Mouse (Mus musculus) neural tube, embryonic 11.5 days (tissue): ENCODE results near the gene Usf3. TPM values are rescaled to one million over a fixed set of nuclear protein-coding genes. Genes with fewer than 3 reads are reported as not detected.

Source experiments
- ATAC-seq: fragments of 200-750 bp; cut with Nextera tagmentation; 2 replicates; pipeline ENCODE4 v1.8.0; 2017; ENCODE audit warnings: moderate number of reproducible peaks, mild to moderate bottlenecking, moderate TSS enrichment, moderate library complexity; ENCODE audit not compliant: insufficient read depth, low FRiP score, low TSS enrichment
- DNase-seq: peaks from one replicate; pipeline ENCODE4 v3.0.0-alpha.2; 2015; ENCODE audit warnings: low spot score
- H3K27ac ChIP-seq: fragments of 300-500 bp; sonication (generic); 2 replicates; pipeline ENCODE4 v1.5.1; 2014; ENCODE audit warnings: low read depth, mild to moderate bottlenecking, low read length
- H3K27me3 ChIP-seq: fragments of 300-500 bp; sonication (generic); 2 replicates; pipeline ENCODE4 v1.6.1; 2014; ENCODE audit warnings: mild to moderate bottlenecking, low read length, mixed read lengths; ENCODE audit not compliant: control insufficient read depth, insufficient read depth
- H3K36me3 ChIP-seq: fragments of 300-500 bp; sonication (generic); 2 replicates; pipeline ENCODE4 v1.6.1; 2014; ENCODE audit warnings: mild to moderate bottlenecking, low read length, moderate library complexity, mixed read lengths; ENCODE audit not compliant: control insufficient read depth, insufficient read depth
- H3K4me1 ChIP-seq: fragments of 300-500 bp; sonication (generic); 2 replicates; pipeline ENCODE4 v1.6.1; 2014; ENCODE audit warnings: low read length, mixed read lengths; ENCODE audit not compliant: control insufficient read depth, insufficient read depth
- H3K4me2 ChIP-seq: fragments of 300-500 bp; sonication (generic); 2 replicates; pipeline ENCODE4 v1.6.1; 2014; ENCODE audit warnings: low read depth, mild to moderate bottlenecking, moderate library complexity
- H3K4me3 ChIP-seq: fragments of 300-500 bp; sonication (generic); 2 replicates; pipeline ENCODE4 v1.5.1; 2014; ENCODE audit warnings: low read depth, low read length
- H3K9ac ChIP-seq: fragments of 300-500 bp; sonication (generic); 2 replicates; pipeline ENCODE4 v1.6.1; 2014; ENCODE audit warnings: mild to moderate bottlenecking, low read length
- H3K9me3 ChIP-seq: fragments of 300-500 bp; sonication (generic); 2 replicates; pipeline ENCODE4 v1.6.1; 2016; ENCODE audit warnings: low read length; ENCODE audit not compliant: control insufficient read depth
- WGBS: fragments of 180-500 bp; shearing (Covaris S2); extraction: QIAGEN DNeasy Blood & Tissue Kit; methylation state at CpG from one replicate; pipeline ENCODE4 v1.1.7; 2014; 5-methylcytosine and 5-hydroxymethylcytosine counted together
- polyA plus RNA-seq: library from polyadenylated mRNA; unstranded; fragments of >200 nt; fragmentation: Nextera tagmentation; extraction: Ambion mirVana; gene quantifications from 2 replicates; pipeline ENCODE4 v1.2.1, GENCODE M21; 2014

The Usf3 gene
- polyA plus RNA-seq, 1 experiment from 2014 or later: 4.7 TPM

GRCm38 (mm10) chr16:44138377-44138978 lies 34.6 kb upstream of the Usf3 start:
- H3K9me3 ChIP-seq: no peaks in the 10 kb centered on the region
- WGBS: 2% methylated on average over 24 of the region's 24 CpGs
- H3K4me3 ChIP-seq: peak overlapping the region; percentile 69
- ATAC-seq: no peak; the same call in 1 of the 2 replicates
- H3K36me3 ChIP-seq: no peaks in the 10 kb centered on the region
- DNase-seq: peak; percentile 17
- no peaks in the 10 kb centered on the region for H3K27me3 ChIP-seq
- peaks cover 7% of the 10 kb centered on the region; the same call in 1 of the 2 replicates for H3K4me1 ChIP-seq
- peak overlapping the region; percentile 95; the same call in 1 of the 2 replicates for H3K27ac ChIP-seq
- H3K9ac ChIP-seq: peak overlapping the region; percentile 87
- H3K4me2 ChIP-seq: peak overlapping the region; percentile 92

GRCm38 (mm10) chr16:44138979-44139535 lies 34.0 kb upstream of the Usf3 start:
- DNase-seq (peak; percentile 88), ATAC-seq (peak; percentile 90)
- peak overlapping the region; percentile 92 for H3K4me2 ChIP-seq
- under 1% methylated on average over 25 of the region's 25 CpGs for WGBS
- no peaks in the 10 kb centered on the region for H3K27me3 ChIP-seq
- peak overlapping the region; percentile 69 for H3K4me3 ChIP-seq
- H3K36me3 ChIP-seq: no peaks in the 10 kb centered on the region
- H3K4me1 ChIP-seq: peaks cover 7% of the 10 kb centered on the region; the same call in 1 of the 2 replicates
- H3K9ac ChIP-seq: peak overlapping the region; percentile 87
- no peaks in the 10 kb centered on the region for H3K9me3 ChIP-seq
- peak overlapping the region; percentile 95 for H3K27ac ChIP-seq

DNA sequence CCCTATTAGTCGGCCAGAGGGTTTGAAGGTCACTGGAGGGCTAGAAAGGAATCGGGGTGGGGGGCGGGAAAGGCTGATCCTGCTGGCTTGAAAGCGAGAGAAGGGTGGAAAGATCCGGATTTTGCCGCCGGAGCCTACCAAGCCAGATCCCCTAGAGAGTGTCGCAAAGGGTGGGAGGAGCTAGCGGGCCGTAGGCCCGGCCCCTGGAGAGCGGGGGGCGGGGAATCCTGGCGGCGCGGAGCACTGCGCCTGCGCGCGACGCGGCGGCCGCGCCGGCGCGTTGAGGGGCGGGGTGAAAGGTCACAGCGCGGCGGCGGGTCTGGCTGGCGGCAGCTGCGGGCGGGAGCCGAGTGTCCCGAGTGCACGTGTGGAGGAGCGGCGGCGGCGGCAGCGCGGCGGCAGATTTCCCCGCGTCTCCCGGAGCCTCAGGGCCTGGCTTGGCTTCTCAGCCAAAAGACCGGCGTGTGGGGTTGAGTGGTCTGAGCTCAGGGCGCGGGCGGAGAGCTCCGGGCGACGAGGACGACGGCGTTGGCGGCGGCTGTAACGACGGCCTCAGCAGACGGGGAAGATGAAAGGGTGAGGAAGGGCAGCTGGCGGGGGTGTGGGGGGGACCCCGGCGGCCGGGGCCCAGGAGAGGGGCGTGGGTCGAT lies 33.4 kb upstream of the Usf3 start, which contains the start of the genes Atp6v1a and Naa50:
Gene Atp6v1a (minus strand): TSS at position 170 of the 650 bp plus-strand sequence.
Gene Naa50 (plus strand): TSS at position 295 of the 650 bp plus-strand sequence.
- H3K9me3 ChIP-seq: no peaks in the 10 kb centered on the region
- H3K36me3 ChIP-seq: no peaks in the 10 kb centered on the region
- H3K4me3 ChIP-seq: peak within 1 kb of the TSS; percentile 69
- peak within 1 kb of the TSS; percentile 92 for H3K4me2 ChIP-seq
- peak; percentile 84 for ATAC-seq
- peaks cover 7% of the 10 kb centered on the region; the same call in 1 of the 2 replicates for H3K4me1 ChIP-seq
- peak within 1 kb of the TSS; percentile 95 for H3K27ac ChIP-seq
- DNase-seq: peak; percentile 96
- no peaks in the 10 kb centered on the region for H3K27me3 ChIP-seq
- H3K9ac ChIP-seq: peak within 1 kb of the TSS; percentile 87
- under 1% methylated on average over 67 of the region's 71 CpGs for WGBS

GRCm38 (mm10) chr16:44140186-44140787 lies 32.8 kb upstream of the Usf3 start:
- Histone ChIP-seq H3K9me3 (no peaks in the 10 kb centered on the region), H3K4me1 (peaks cover 7% of the 10 kb centered on the region; the same call in 1 of the 2 replicates), H3K4me2 (peak overlapping the region; percentile 51), H3K27me3 (no peaks in the 10 kb centered on the region), H3K27ac (peak overlapping the region; percentile 95), H3K4me3 (peak overlapping the region; percentile 69), H3K9ac (peak overlapping the region; percentile 87), H3K36me3 (no peaks in the 10 kb centered on the region)
- DNase-seq (peak; percentile 74), ATAC-seq (peak; percentile 43)
- WGBS: under 1% methylated on average over 43 of the region's 44 CpGs

- Histone ChIP-seq H3K9me3 (no peaks in the 10 kb centered on the region), H3K4me2 (peak overlapping the region; percentile 51; the same call in 1 of the 2 replicates), H3K4me1 (peaks cover 7% of the 10 kb centered on the region; the same call in 1 of the 2 replicates), H3K27me3 (no peaks in the 10 kb centered on the region), H3K27ac (no peak overlapping the region), H3K4me3 (no peak overlapping the region), H3K9ac (no peak overlapping the region), H3K36me3 (no peaks in the 10 kb centered on the region)
- 69% methylated on average over 6 of the region's 6 CpGs for WGBS
- DNase-seq (no peak), ATAC-seq (no peak)
These were observed 31.6 kb upstream of the Usf3 start for GRCm38 (mm10) chr16:44141483-44141882.

DNA sequence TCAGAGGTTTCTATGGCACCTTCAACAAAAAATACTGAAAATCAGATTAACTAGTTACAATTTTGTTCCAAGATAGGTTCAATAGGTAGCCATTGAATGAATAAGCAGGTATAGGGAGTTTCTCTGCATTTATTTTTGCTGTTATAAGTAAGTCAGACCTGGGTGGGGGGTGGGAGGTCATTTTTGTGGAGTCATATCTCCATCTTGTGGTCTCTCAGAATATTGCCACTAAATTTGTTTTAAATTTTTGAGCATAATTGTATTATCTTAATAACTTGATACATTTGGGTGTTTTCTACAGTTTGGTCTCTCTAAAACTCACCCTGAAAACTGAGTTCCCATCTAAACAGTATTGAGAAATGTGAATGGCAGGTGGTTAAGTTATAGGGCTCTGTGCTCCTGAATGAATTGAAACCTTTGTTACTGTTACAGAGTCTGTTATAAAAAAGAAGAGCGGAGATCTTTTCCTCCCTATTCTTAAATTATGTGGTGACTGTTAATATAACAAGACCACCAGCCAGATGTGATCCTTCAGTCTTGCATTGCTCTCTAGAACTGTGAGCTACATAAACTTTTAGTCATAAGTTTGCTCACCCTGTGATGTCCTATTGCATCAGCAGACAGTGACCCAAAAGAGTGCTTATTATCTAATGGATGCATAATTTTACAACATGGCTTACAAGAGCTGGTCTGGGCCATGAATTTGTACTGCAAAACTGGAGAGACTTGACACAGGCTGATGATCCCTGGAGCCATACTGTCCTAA lies 23.9 kb upstream of the Usf3 start:
- Histone ChIP-seq H3K4me1 (no peaks in the 10 kb centered on the region), H3K4me3 (no peak overlapping the region), H3K9me3 (no peaks in the 10 kb centered on the region), H3K4me2 (no peak overlapping the region), H3K27me3 (no peaks in the 10 kb centered on the region), H3K36me3 (no peaks in the 10 kb centered on the region), H3K27ac (no peak overlapping the region), H3K9ac (no peak overlapping the region)
- ATAC-seq (no peak), DNase-seq (no peak)
- WGBS: 91% methylated on average over 1 of the region's 1 CpGs

- Histone ChIP-seq H3K9me3 (no peaks in the 10 kb centered on the region), H3K36me3 (no peaks in the 10 kb centered on the region; the same call in 1 of the 2 replicates), H3K4me1 (no peaks in the 10 kb centered on the region), H3K27ac (no peak overlapping the region), H3K4me2 (no peak overlapping the region), H3K9ac (no peak overlapping the region), H3K4me3 (no peak overlapping the region), H3K27me3 (no peaks in the 10 kb centered on the region)
- DNase-seq (no peak), ATAC-seq (no peak)
- 65% methylated on average over 6 of the region's 6 CpGs for WGBS
These were observed 18.5 kb upstream of the Usf3 start for GRCm38 (mm10) chr16:44154497-44155057.

- H3K4me2 ChIP-seq: no peak overlapping the region
- ATAC-seq (no peak), DNase-seq (no peak)
- no peak overlapping the region for H3K4me3 ChIP-seq
- 93% methylated on average over 7 of the region's 7 CpGs for WGBS
- no peaks in the 10 kb centered on the region for H3K4me1 ChIP-seq
- no peaks in the 10 kb centered on the region for H3K9me3 ChIP-seq
- H3K27me3 ChIP-seq: no peaks in the 10 kb centered on the region
- H3K27ac ChIP-seq: no peak overlapping the region
- H3K36me3 ChIP-seq: no peaks in the 10 kb centered on the region; the same call in 1 of the 2 replicates
- no peak overlapping the region for H3K9ac ChIP-seq
These were observed 13.7 kb upstream of the Usf3 start for GRCm38 (mm10) chr16:44159325-44159724.
